Mouse (Mus musculus): Measurements from ENCODE around the gene Nxph1. TPM values are rescaled to one million over a fixed set of nuclear protein-coding genes. Genes with fewer than 3 reads are reported as not detected.

Gene Nxph1
- polyA plus RNA-seq, 1 experiment from 2014 or later, result 4.8 TPM

GRCm38 (mm10) chr6:8956743-8957528, 8.7 kb downstream of the Nxph1 start:
- Histone ChIP-seq H3K4me3 (ENCODE audit: low read depth, low read length) (peak overlapping the region; percentile 21), H3K9me3 (ENCODE audit: control insufficient read depth, low read length) (no peaks in the 10 kb centered on the region), H3K36me3 (ENCODE audit: control insufficient read depth, insufficient read depth, low read length) (no peaks in the 10 kb centered on the region), H3K4me1 (ENCODE audit: control insufficient read depth, insufficient read depth, low read length) (peaks cover 19% of the 10 kb centered on the region), H3K9ac (ENCODE audit: low read length) (0 out of 2 replicates have a peak overlapping the region, but pooled peaks have one; percentile 20), H3K4me2 (peak overlapping the region; percentile 54), H3K27ac (ENCODE audit: low read depth, low read length) (no peak overlapping the region), H3K27me3 (ENCODE audit: control insufficient read depth, insufficient read depth, low read length) (peaks cover 46% of the 10 kb centered on the region)
- WGBS, result 1% methylated on average over 25 of the region's 25 CpGs
- peak; percentile 90 for ATAC-seq (ENCODE audit: low FRiP score)
- peak; percentile 95 for DNase-seq (ENCODE audit: low spot score, missing footprints)

DNA sequence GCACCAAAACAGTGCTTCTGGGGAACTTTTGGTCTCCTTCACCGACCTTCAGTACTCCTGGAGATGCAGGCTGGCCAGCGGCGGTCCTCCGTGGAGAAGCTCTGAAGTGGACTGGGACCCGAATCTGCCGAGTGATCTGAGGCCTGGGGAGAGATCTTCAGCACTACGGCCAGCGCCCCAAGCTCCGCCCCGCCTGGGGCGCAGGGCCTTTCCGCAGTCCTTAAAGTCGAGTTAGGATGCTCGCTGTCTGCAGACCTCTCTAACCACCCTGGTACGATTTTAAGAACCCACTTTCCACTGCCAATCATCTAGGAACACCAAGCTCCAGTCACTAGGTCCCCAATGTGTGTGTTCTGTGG, 9.3 kb downstream of the Nxph1 start:
- ATAC-seq (ENCODE audit: low FRiP score), result peak; percentile 59
- DNase-seq (ENCODE audit: low spot score, missing footprints), result peak; percentile 97
- no peak overlapping the region for H3K9ac ChIP-seq (ENCODE audit: low read length)
- H3K27ac ChIP-seq (ENCODE audit: low read depth, low read length), result no peak overlapping the region
- peak overlapping the region; percentile 54 for H3K4me2 ChIP-seq
- no peaks in the 10 kb centered on the region for H3K36me3 ChIP-seq (ENCODE audit: control insufficient read depth, insufficient read depth, low read length)
- H3K4me3 ChIP-seq (ENCODE audit: low read depth, low read length), result peak overlapping the region; percentile 21
- WGBS, result 0% methylated on average over 15 of the region's 15 CpGs
- peaks cover 40% of the 10 kb centered on the region for H3K27me3 ChIP-seq (ENCODE audit: control insufficient read depth, insufficient read depth, low read length)
- H3K4me1 ChIP-seq (ENCODE audit: control insufficient read depth, insufficient read depth, low read length), result peaks cover 19% of the 10 kb centered on the region
- H3K9me3 ChIP-seq (ENCODE audit: control insufficient read depth, low read length), result no peaks in the 10 kb centered on the region

DNA sequence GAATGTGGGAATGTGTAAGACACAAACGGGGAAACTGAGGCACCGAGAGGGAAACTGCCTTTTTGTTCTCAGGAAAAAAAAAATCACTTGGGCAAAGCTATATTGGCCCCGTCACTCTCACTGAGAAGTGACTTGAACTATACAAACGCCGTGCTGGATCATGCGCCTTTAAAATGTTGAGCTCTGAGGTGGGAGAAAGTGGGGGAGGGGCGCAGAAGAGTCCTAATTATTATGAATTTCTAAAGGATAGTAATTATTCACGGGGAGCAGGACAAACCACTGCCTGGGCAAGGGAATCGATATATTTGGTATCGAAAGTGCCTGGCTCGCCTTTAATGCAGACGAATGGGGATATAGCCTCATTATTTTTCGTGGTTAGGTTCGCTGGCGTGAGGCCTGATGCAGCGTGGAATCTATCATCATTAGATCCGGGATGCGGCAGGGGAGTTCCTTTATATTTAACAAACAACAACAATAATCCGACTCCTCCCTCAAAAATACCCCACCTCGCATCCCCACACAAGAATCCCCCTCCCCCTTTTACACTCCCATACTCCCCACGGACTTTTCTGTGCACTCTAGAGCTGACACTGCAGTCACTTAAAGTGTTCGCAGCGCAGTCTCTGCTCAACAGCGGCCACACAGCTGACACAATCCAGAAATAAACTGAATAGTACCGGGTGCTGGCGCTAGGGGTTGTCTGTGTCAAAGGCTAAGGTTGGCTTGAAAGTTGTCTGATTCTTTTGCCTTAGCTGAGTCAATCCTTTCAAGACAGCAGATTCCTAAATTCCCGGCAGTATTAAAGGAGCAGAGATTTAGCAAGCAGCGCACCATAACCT, 10.1 kb downstream of the Nxph1 start:
- Histone ChIP-seq H3K27me3 (ENCODE audit: control insufficient read depth, insufficient read depth, low read length) (peaks cover 33% of the 10 kb centered on the region), H3K9ac (ENCODE audit: low read length) (peak overlapping the region; percentile 12; the same call in 1 of the 2 replicates), H3K36me3 (ENCODE audit: control insufficient read depth, insufficient read depth, low read length) (no peaks in the 10 kb centered on the region), H3K27ac (ENCODE audit: low read depth, low read length) (no peak overlapping the region), H3K4me1 (ENCODE audit: control insufficient read depth, insufficient read depth, low read length) (peaks cover 19% of the 10 kb centered on the region), H3K4me3 (ENCODE audit: low read depth, low read length) (peak overlapping the region; percentile 21), H3K4me2 (peak overlapping the region; percentile 54), H3K9me3 (ENCODE audit: control insufficient read depth, low read length) (no peaks in the 10 kb centered on the region)
- peak; percentile 74 for ATAC-seq (ENCODE audit: low FRiP score)
- 3% methylated on average over 28 of the region's 28 CpGs for WGBS
- DNase-seq (ENCODE audit: low spot score, missing footprints), result peak; percentile 91

- ATAC-seq (ENCODE audit: low FRiP score), result no peak
- Histone ChIP-seq H3K36me3 (ENCODE audit: control insufficient read depth, insufficient read depth, low read length) (no peaks in the 10 kb centered on the region), H3K27me3 (ENCODE audit: control insufficient read depth, insufficient read depth, low read length) (peaks cover 20% of the 10 kb centered on the region; the same call in 1 of the 2 replicates), H3K4me3 (ENCODE audit: low read depth, low read length) (no peak overlapping the region), H3K9ac (ENCODE audit: low read length) (no peak overlapping the region), H3K9me3 (ENCODE audit: control insufficient read depth, low read length) (no peaks in the 10 kb centered on the region), H3K27ac (ENCODE audit: low read depth, low read length) (no peak overlapping the region), H3K4me2 (no peak overlapping the region), H3K4me1 (ENCODE audit: control insufficient read depth, insufficient read depth, low read length) (peaks cover 19% of the 10 kb centered on the region)
- DNase-seq (ENCODE audit: low spot score, missing footprints), result no peak
- WGBS, result 87% methylated on average over 4 of the region's 4 CpGs
Measured at GRCm38 (mm10) chr6:8959810-8960209, 11.6 kb downstream of the Nxph1 start.

DNA sequence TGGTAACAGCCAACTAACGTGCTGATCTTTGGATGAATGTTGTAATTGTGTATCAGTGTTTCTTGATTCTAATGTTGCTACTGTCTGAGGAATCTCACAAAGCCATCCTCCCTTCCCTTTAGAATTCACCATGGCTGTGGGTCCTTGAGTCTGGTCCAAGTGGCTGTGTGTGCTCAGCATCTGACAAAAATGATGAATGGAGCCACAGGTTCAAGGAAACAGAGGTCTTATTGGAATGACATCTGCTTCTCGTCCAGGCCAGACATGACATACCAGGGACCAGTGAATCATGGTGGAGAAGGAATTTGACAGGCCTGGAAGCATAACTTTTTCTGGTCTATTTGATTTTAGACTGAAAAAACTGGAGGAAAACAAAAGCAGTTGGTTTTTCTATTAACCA, 22.3 kb downstream of the Nxph1 start:
- no peak overlapping the region for H3K9ac ChIP-seq (ENCODE audit: low read length)
- 83% methylated on average over 2 of the region's 2 CpGs for WGBS
- ATAC-seq (ENCODE audit: low FRiP score), result no peak
- no peak overlapping the region for H3K27ac ChIP-seq (ENCODE audit: low read depth, low read length)
- no peak overlapping the region for H3K4me3 ChIP-seq (ENCODE audit: low read depth, low read length)
- H3K27me3 ChIP-seq (ENCODE audit: control insufficient read depth, insufficient read depth, low read length), result no peaks in the 10 kb centered on the region
- no peak overlapping the region for H3K4me2 ChIP-seq
- no peaks in the 10 kb centered on the region for H3K9me3 ChIP-seq (ENCODE audit: control insufficient read depth, low read length)
- no peak for DNase-seq (ENCODE audit: low spot score, missing footprints)
- H3K4me1 ChIP-seq (ENCODE audit: control insufficient read depth, insufficient read depth, low read length), result no peaks in the 10 kb centered on the region
- H3K36me3 ChIP-seq (ENCODE audit: control insufficient read depth, insufficient read depth, low read length), result no peaks in the 10 kb centered on the region

DNA sequence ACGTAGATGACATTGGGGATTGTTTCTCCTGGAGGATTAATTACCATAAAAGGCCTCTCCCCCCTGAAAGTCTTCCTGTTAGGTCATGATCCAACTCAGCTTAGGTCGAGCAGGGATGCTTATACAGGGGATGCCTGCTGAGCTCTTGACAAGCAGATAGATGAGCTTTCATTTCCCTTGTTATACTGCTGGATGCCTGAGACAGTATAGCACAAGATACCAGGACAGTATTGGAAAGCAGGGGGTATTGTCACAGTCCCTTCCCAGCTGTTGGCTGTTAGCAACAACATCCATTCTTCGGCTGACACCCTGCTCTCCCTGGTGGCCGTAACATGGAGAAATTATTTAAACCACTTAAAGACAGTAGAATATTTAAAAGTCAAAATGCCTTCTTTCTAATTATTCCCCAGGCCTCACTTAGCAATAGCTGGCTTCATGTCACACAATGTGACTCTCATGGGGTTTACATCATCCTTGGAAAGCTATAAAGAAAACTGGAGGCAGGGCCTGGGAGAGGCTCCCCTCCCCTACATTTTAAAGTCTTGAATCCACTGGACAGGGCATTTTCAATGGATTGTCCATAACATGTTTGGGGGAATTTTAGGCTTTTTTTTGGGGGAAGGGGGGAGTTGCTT, 31.1 kb downstream of the Nxph1 start:
- no peak for DNase-seq (ENCODE audit: low spot score, missing footprints)
- no peaks in the 10 kb centered on the region for H3K4me1 ChIP-seq (ENCODE audit: control insufficient read depth, insufficient read depth, low read length)
- 50% methylated on average over 4 of the region's 4 CpGs for WGBS
- H3K9me3 ChIP-seq (ENCODE audit: control insufficient read depth, low read length), result no peaks in the 10 kb centered on the region
- no peak overlapping the region for H3K4me2 ChIP-seq
- H3K27ac ChIP-seq (ENCODE audit: low read depth, low read length), result no peak overlapping the region
- no peaks in the 10 kb centered on the region for H3K27me3 ChIP-seq (ENCODE audit: control insufficient read depth, insufficient read depth, low read length)
- ATAC-seq (ENCODE audit: low FRiP score), result no peak
- no peak overlapping the region for H3K9ac ChIP-seq (ENCODE audit: low read length)
- no peak overlapping the region for H3K4me3 ChIP-seq (ENCODE audit: low read depth, low read length)
- no peaks in the 10 kb centered on the region for H3K36me3 ChIP-seq (ENCODE audit: control insufficient read depth, insufficient read depth, low read length)

- Histone ChIP-seq H3K9ac (ENCODE audit: low read length) (no peak overlapping the region), H3K9me3 (ENCODE audit: control insufficient read depth, low read length) (no peaks in the 10 kb centered on the region), H3K36me3 (ENCODE audit: control insufficient read depth, insufficient read depth, low read length) (no peaks in the 10 kb centered on the region), H3K4me3 (ENCODE audit: low read depth, low read length) (no peak overlapping the region), H3K4me1 (ENCODE audit: control insufficient read depth, insufficient read depth, low read length) (no peaks in the 10 kb centered on the region), H3K4me2 (no peak overlapping the region), H3K27ac (ENCODE audit: low read depth, low read length) (no peak overlapping the region), H3K27me3 (ENCODE audit: control insufficient read depth, insufficient read depth, low read length) (no peaks in the 10 kb centered on the region)
- WGBS, result 75% methylated on average over 12 of the region's 12 CpGs
- no peak for ATAC-seq (ENCODE audit: low FRiP score)
- DNase-seq (ENCODE audit: low spot score, missing footprints), result no peak
Measured at GRCm38 (mm10) chr6:8996301-8996943, 48.2 kb downstream of the Nxph1 start.

DNA sequence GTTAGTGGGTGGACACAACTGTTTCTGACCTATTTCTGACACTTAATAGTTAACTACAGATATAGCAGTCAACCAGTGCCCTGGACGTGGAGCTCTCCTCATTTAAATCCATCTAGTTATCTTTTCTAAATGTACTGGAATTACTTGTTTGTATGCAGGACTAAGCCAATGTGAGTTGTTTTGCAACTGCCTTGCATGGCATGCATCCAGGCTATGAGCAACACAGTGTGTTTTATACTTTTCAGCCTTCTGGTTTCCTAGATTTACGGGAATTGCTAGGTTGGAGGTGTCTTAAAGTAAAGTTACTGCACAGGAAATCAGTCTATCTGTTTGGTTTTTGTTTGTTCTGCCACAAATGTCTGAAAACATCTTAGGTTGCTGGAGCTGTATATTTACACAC, 49.1 kb downstream of the Nxph1 start:
- Histone ChIP-seq H3K4me1 (ENCODE audit: control insufficient read depth, insufficient read depth, low read length) (no peaks in the 10 kb centered on the region), H3K9ac (ENCODE audit: low read length) (no peak overlapping the region), H3K4me3 (ENCODE audit: low read depth, low read length) (no peak overlapping the region), H3K9me3 (ENCODE audit: control insufficient read depth, low read length) (no peaks in the 10 kb centered on the region), H3K27me3 (ENCODE audit: control insufficient read depth, insufficient read depth, low read length) (no peaks in the 10 kb centered on the region), H3K27ac (ENCODE audit: low read depth, low read length) (no peak overlapping the region), H3K4me2 (no peak overlapping the region), H3K36me3 (ENCODE audit: control insufficient read depth, insufficient read depth, low read length) (no peaks in the 10 kb centered on the region)
- ATAC-seq (ENCODE audit: low FRiP score) (no peak), DNase-seq (ENCODE audit: low spot score, missing footprints) (no peak)
- 85% methylated on average over 2 of the region's 2 CpGs for WGBS

Measured in midbrain, embryonic 11.5 days (tissue).